ENCODE assay signal across 32 mouse cellular contexts in genomic region chr2:180981133-180981532, GRCm38 (mm10). TPM values are rescaled to one million over a fixed set of nuclear protein-coding genes. Genes with fewer than 3 reads are reported as not detected.
DNase-seq lines count a peak whose midpoint lies in the region; ATAC-seq and TF ChIP-seq lines count a peak whose summit lies in the region.
"Had no signal": no experiment of that assay in that cellular context is flagged by ENCODE, and none has a peak within 500 bp of the region (broad histone marks: within the 10 kb centered on the region; RNA-seq: fewer than 3 reads in every experiment).

No protein-coding gene starts in this region.

- no peaks in the 10 kb centered on the region for H3K4me1 ChIP-seq in kidney, embryonic 16.5 days (ENCODE audit: insufficient read depth, low read length)
- H3K4me1 ChIP-seq in hindbrain, postnatal 0 days (ENCODE audit: insufficient read depth, low read length), result no peaks in the 10 kb centered on the region
- H3K4me1 ChIP-seq: embryonic facial prominence, embryonic 12.5 days; embryonic facial prominence, embryonic 15.5 days; hindbrain, embryonic 12.5 days had no signal

- no peaks in the 10 kb centered on the region for H3K9me3 ChIP-seq in kidney, embryonic 16.5 days (ENCODE audit: low read length)
- no peaks in the 10 kb centered on the region for H3K9me3 ChIP-seq in hindbrain, postnatal 0 days (ENCODE audit: low read length)
- H3K9me3 ChIP-seq: embryonic facial prominence, embryonic 12.5 days; embryonic facial prominence, embryonic 15.5 days; G1E; hindbrain, embryonic 12.5 days had no signal

- no peak overlapping the region for H3ac ChIP-seq in myocyte (ENCODE audit: control insufficient read depth, insufficient read length)

- peaks cover 66% of the 10 kb centered on the region for H3K36me3 ChIP-seq in kidney, embryonic 16.5 days (ENCODE audit: insufficient read depth, low read length)
- peaks cover 23% of the 10 kb centered on the region for H3K36me3 ChIP-seq in myocyte (ENCODE audit: control insufficient read depth, insufficient read depth)
- H3K36me3 ChIP-seq in hindbrain, postnatal 0 days (ENCODE audit: insufficient read depth, low read length), result peaks cover 68% of the 10 kb centered on the region

- TF ChIP-seq POLR2A in myocyte (IDR thresholded peaks at IDR 0.05; ENCODE audit: insufficient read length, low read depth), result no peak

- no peak overlapping the region for H3K27ac ChIP-seq in kidney, embryonic 16.5 days (ENCODE audit: low read length)
- H3K27ac ChIP-seq in hindbrain, postnatal 0 days, result no peak overlapping the region
- H3K27ac ChIP-seq: embryonic facial prominence, embryonic 12.5 days; embryonic facial prominence, embryonic 15.5 days; gastrocnemius, adult 2 months; hindbrain, embryonic 12.5 days had no signal

- H3K4me2 ChIP-seq in kidney, embryonic 16.5 days (replicated peaks; ENCODE audit: low read depth, low read length), result no peak overlapping the region
- H3K4me2 ChIP-seq in myocyte (ENCODE audit: low read depth), result no peak overlapping the region
- H3K4me2 ChIP-seq in hindbrain, postnatal 0 days (ENCODE audit: low read depth, low read length), result no peak overlapping the region
- H3K4me2 ChIP-seq: embryonic facial prominence, embryonic 12.5 days; embryonic facial prominence, embryonic 15.5 days; heart, embryonic 11.5 days; hindbrain, embryonic 12.5 days had no signal

- no peaks in the 10 kb centered on the region for H3K79me2 ChIP-seq in myocyte (ENCODE audit: control insufficient read depth, insufficient read depth)

- no peak for ATAC-seq in kidney, embryonic 16.5 days (ENCODE audit: low FRiP score, low TSS enrichment)
- no peak for ATAC-seq in hindbrain, postnatal 0 days
- ATAC-seq: forebrain, embryonic 14.5 days; forebrain, postnatal 0 days; Patski had no signal

- H3K4me3 ChIP-seq in kidney, embryonic 16.5 days (ENCODE audit: low read length), result no peak overlapping the region
- H3K4me3 ChIP-seq in myocyte, result no peak overlapping the region
- H3K4me3 ChIP-seq in hindbrain, postnatal 0 days (ENCODE audit: low read length), result no peak overlapping the region
- H3K4me3 ChIP-seq: embryonic facial prominence, embryonic 12.5 days; embryonic facial prominence, embryonic 15.5 days; gastrocnemius, adult 2 months; hindbrain, embryonic 12.5 days had no signal

- no peaks in the 10 kb centered on the region for H3K27me3 ChIP-seq in kidney, embryonic 16.5 days (ENCODE audit: insufficient read depth, low read length)
- H3K27me3 ChIP-seq in myocyte (ENCODE audit: control insufficient read depth, insufficient read depth, insufficient read length), result no peaks in the 10 kb centered on the region
- H3K27me3 ChIP-seq in hindbrain, postnatal 0 days (ENCODE audit: insufficient read depth, low read length), result no peaks in the 10 kb centered on the region
- H3K27me3 ChIP-seq: CH12.LX; embryonic facial prominence, embryonic 12.5 days; embryonic facial prominence, embryonic 15.5 days; hindbrain, embryonic 12.5 days; Patski had no signal

- TF ChIP-seq CTCF in hindbrain, postnatal 0 days (IDR thresholded peaks at IDR 0.05; ENCODE audit: low read depth), result no peak

- H3K9ac ChIP-seq in kidney, embryonic 16.5 days (replicated peaks; ENCODE audit: low read length), result no peak overlapping the region
- H3K9ac ChIP-seq in hindbrain, postnatal 0 days (replicated peaks; ENCODE audit: low read length), result no peak overlapping the region
- H3K9ac ChIP-seq: embryonic facial prominence, embryonic 12.5 days; embryonic facial prominence, embryonic 15.5 days; forebrain, postnatal 0 days; hindbrain, embryonic 12.5 days had no signal

- peak; percentile 57 for DNase-seq in kidney, adult 18-20 months
- peak; percentile 77 for DNase-seq in kidney, adult 9 months
- DNase-seq in kidney, postnatal 14 days, result peak; percentile 50
- no peak for DNase-seq in hindbrain, postnatal 0 days (ENCODE audit: low spot score)
- DNase-seq in cerebellum, adult 9-10 months, result no peak
- DNase-seq: adrenal gland, postnatal 10 days; adrenal gland, postnatal 36 days; B cell, adult 2 months; cerebellum, adult 18-20 months; cerebellum, adult 9-11 months; cerebellum, postnatal 25 days; forebrain, postnatal 0 days; gastrocnemius, adult 2 months; gastrocnemius, postnatal 14 days; heart, adult 11 months had no signal

- 61% methylated on average over 6 of the region's 6 CpGs for WGBS in kidney, embryonic 16.5 days
- WGBS in hindbrain, postnatal 0 days, result 79% methylated on average over 6 of the region's 6 CpGs

TF ChIP-seq in myocyte, 11 proteins besides CTCF, POLR2A, EP300 and RAD21:
- peak; percentile 31 for TF ChIP-seq POLR2AphosphoS2 (IDR thresholded peaks at IDR 0.05; ENCODE audit: insufficient read length, low read depth)
- peak in 2 of 3 experiments; percentile 2 to 36 for TF ChIP-seq MYOG (IDR thresholded peaks at IDR 0.05; ENCODE audit: control insufficient read depth in 1 of 3, insufficient read depth in 1 of 3, insufficient read length in 2 of 3, low read depth in 2 of 3)
- no peak for TF ChIP-seq CEBPB (IDR thresholded peaks at IDR 0.05; ENCODE audit: insufficient read depth, poor library complexity, severe bottlenecking)

RNA-seq across cellular contexts. Expression of gene Col20a1, which starts 5.2 kb away (rescaled TPM):
- polyA plus RNA-seq in kidney, embryonic 16.5 days (2015; fragmentation: Nextera tagmentation; extraction: Ambion mirVana), result 0.22 and 0.47 TPM in 2 replicates
- polyA plus RNA-seq in myocyte (2012; fragmentation: generic; extraction: Trizol), result 0.24 TPM
- 0.47 and 0.68 TPM in 2 replicates for total RNA-seq in hindbrain, postnatal 0 days (2014; rRNA removed)
- polyA plus RNA-seq in hindbrain, postnatal 0 days (2015; fragmentation: Nextera tagmentation; extraction: Ambion mirVana), result 0.09 and 0.28 TPM in 2 replicates
- total RNA-seq: common myeloid progenitor, adult 5-6 weeks had no signal

RNA-seq across cellular contexts. Expression of gene Arfgap1, which starts 14.1 kb away (rescaled TPM):
- 110 and 114 TPM in 2 replicates for polyA plus RNA-seq in kidney, embryonic 16.5 days (2015; fragmentation: Nextera tagmentation; extraction: Ambion mirVana)
- 55.4 TPM for polyA plus RNA-seq in myocyte (2012; fragmentation: generic; extraction: Trizol)
- 94.8 and 112 TPM in 2 replicates for total RNA-seq in hindbrain, postnatal 0 days (2014; rRNA removed)
- 107 and 110 TPM in 2 replicates for polyA plus RNA-seq in hindbrain, postnatal 0 days (2015; fragmentation: Nextera tagmentation; extraction: Ambion mirVana)

RNA-seq across cellular contexts. Expression of gene Nkain4, which starts 26.6 kb away (rescaled TPM):
- polyA plus RNA-seq in kidney, embryonic 16.5 days (2015; fragmentation: Nextera tagmentation; extraction: Ambion mirVana), result 36.9 and 48.7 TPM in 2 replicates
- not detected for polyA plus RNA-seq in myocyte (2012; fragmentation: generic; extraction: Trizol)
- 56.6 and 76.0 TPM in 2 replicates for total RNA-seq in hindbrain, postnatal 0 days (2014; rRNA removed)
- polyA plus RNA-seq in hindbrain, postnatal 0 days (2015; fragmentation: Nextera tagmentation; extraction: Ambion mirVana), result 118 and 133 TPM in 2 replicates
- total RNA-seq: CH12.LX; common myeloid progenitor, adult 5-6 weeks; G1E; hematopoietic stem cell, adult 5-6 weeks had no signal
- polyA plus RNA-seq: G1E had no signal

RNA-seq across cellular contexts. Expression of gene Birc7, which starts 52.3 kb away (rescaled TPM):
- not detected in 2 replicates for polyA plus RNA-seq in kidney, embryonic 16.5 days (2015; fragmentation: Nextera tagmentation; extraction: Ambion mirVana)
- polyA plus RNA-seq in myocyte (2012; fragmentation: generic; extraction: Trizol), result not detected
- total RNA-seq in hindbrain, postnatal 0 days (2014; rRNA removed), result 0.29 TPM in 1 of 2 replicates, not detected in the other
- 0.40 TPM in 2 replicates for polyA plus RNA-seq in hindbrain, postnatal 0 days (2015; fragmentation: Nextera tagmentation; extraction: Ambion mirVana)
- total RNA-seq: adrenal gland, adult 18-20 months; adrenal gland, postnatal 10 days; adrenal gland, postnatal 36 days; CH12.LX; common myeloid progenitor, adult 5-6 weeks; forebrain, postnatal 0 days; G1E; gastrocnemius, adult 2 months; gastrocnemius, postnatal 14 days; gastrocnemius, postnatal 4 days; heart, adult 8-10 months; heart, postnatal 25 days; hematopoietic stem cell, adult 5-6 weeks had no signal
- polyA plus RNA-seq: embryonic facial prominence, embryonic 12.5 days; embryonic facial prominence, embryonic 15.5 days; forebrain, embryonic 14.5 days; G1E; heart, embryonic 14.5 days; Patski had no signal

Comparison
In these comparisons a context has a peak if more than half of its experiments do, and no peak if none do; other contexts are left out.
1. DNase-seq: peak in kidney, adult 18-20 months (single experiment), kidney, adult 9 months (single experiment) and kidney, postnatal 14 days (single experiment); none in hindbrain, postnatal 0 days (single experiment) and cerebellum, adult 9-10 months (single experiment).
2. RNA of gene Nkain4, which starts 26.6 kb away (polyA plus RNA-seq): 118 to 133 TPM in hindbrain, postnatal 0 days and 36.9 to 48.7 TPM in kidney, embryonic 16.5 days; not detected in myocyte (single experiment); every median in the first group is over 10 times any median in the second.